Mouse (Mus musculus) heart, postnatal 10 days (tissue): Measurements from ENCODE around the gene Scmh1. TPM values are rescaled to one million over a fixed set of nuclear protein-coding genes. Genes with fewer than 3 reads are reported as not detected.

ENCODE experiments used
- DNase-seq, 2 experiments: peaks; one replicate each; pipeline ENCODE4 v3.0.0; 2021
- intact Hi-C: fragments of 180-260 bp; cut with DNase I; formaldehyde crosslinking; loops from one replicate; pipeline ENCODE4 v1.15.1; 2025
- total RNA-seq, 2 experiments: library from RNA; stranded (reverse); gene quantifications; 2 replicates each; pipeline ENCODE4 v1.2.3; 2021

Gene Scmh1
- total RNA-seq, 2 experiments from 2014 or later = 77.3 to 80.1 TPM

DNA sequence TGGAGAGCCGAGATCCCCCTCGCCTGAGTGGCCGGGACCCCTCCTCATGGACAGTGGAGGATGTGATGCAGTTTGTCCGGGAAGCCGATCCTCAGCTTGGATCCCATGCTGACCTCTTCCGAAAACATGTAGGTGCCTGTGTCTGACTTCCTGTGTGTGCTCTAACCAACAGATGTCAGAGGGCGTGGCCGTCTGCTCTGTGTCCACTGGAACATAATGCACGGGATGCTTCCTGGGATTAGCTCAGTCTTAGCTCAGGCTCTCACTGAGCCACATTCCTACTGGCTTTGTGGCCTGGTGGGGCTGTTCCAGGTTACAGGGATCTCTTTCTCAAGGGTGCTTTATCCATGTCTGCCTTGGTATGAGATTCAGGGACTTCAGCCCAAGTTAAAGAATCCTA is 123.1 kb downstream of the Scmh1 start:
- intact Hi-C loops = no loop called here
- no peak for DNase-seq

DNA sequence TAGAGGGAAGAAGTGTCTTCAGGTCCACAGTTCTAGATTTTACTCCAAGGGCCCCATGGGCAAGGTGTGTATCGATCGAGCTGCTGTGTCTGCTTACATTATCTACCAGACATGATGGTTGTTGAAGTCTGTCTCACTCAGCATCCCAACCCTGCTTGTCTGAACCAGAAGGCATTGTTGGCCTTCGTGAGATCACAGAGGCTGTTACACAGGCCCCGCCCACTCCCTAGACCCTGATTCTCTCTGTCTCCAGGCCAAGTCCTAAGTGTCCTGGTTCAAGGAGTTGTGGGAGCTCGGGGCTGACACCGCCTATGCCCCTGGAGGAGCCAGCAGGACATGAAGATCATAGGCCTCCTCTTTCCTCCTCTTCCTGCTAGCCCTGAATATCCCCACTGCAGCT is 126.9 kb downstream of the Scmh1 start, which contains the start of gene Slfnl1:
TSS of gene Slfnl1 (plus strand) at position 246 of the 400 bp plus-strand sequence.
- intact Hi-C loops = no loop called here
- DNase-seq = no peak

DNA sequence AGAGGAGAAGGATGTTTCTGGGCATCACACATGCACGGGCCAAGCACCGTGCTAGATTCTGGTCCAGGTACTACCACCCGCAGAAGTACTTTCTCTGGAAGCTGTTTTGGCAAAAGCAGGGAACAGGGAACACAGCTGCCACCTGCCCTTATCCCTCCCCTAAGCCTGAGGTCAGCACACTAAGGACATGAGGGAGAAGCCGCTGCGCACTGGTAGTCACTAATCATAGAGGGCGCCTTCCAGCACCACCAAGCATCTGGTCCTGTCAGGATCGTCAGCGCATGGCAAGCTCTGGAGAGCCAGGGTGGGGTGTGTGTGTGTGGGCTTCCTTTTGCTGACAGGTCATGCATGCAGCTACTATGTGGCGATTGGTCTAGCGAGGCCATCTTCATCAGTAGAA is 133.6 kb downstream of the Scmh1 start:
- no peak for DNase-seq
- intact Hi-C loops = no loop called here

DNA sequence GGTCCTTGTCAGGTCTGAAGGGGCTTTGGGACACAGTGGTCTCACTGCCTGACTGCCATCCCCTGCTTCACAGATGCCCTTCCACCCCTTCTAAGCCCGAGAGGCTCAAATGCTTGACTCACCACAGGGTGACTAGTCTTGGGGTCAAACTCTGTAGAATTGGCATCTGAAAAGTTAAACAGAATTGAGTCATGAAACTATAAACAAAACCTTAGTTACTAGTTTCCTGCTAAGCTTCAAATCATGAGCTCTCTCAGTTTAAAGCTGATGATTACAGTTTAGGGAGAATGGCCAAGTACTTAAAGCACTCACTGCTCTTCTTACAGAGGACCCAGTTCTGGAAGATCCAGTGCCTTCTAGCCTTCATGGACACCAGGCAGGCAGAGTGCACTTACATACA is 139.8 kb downstream of the Scmh1 start:
- DNase-seq = no peak
- intact Hi-C loops = no loop called here

DNA sequence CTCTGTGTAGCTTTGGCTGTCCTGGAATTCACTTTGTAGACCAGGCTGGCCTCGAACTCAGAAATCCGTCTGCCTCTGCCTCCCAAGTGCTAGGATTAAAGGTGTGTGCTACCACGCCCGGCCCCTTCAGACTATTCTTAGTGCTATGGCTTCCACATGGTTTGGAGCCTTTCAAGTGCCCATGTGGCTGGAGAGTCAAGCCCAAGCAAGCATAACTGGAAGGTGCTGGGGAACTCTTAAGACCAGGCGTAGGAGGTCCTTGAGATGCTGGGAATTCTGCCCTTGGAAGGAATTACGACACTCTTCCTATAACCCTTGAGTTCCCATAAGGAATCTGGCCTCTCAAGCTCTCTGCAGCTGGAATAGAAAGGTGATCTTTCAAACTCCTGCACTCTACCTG is 151.5 kb downstream of the Scmh1 start:
- intact Hi-C loops = no loop called here

DNA sequence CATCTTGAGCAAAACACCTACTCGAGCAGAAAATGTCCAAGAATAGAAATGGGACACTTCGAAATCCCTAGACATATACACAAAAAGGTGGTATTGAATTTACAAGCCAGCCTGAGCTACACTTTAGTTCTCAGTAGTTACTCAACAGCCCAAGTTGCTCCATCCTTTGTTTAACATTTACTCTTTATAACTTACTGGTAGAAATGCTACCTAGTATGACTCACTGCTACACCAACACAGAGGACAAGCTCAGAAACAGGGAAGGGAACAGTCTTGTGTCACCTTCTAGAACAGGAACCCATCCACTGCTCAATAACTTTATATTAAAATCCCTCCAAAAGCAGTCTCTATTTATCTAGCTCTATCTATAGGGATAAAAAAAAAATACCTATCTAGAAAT is 160.6 kb downstream of the Scmh1 start:
- no peak for DNase-seq
- intact Hi-C loops = no loop called here

More for the DNA sequence above, 151.5 kb downstream of the Scmh1 start:
- DNase-seq = no peak

DNA sequence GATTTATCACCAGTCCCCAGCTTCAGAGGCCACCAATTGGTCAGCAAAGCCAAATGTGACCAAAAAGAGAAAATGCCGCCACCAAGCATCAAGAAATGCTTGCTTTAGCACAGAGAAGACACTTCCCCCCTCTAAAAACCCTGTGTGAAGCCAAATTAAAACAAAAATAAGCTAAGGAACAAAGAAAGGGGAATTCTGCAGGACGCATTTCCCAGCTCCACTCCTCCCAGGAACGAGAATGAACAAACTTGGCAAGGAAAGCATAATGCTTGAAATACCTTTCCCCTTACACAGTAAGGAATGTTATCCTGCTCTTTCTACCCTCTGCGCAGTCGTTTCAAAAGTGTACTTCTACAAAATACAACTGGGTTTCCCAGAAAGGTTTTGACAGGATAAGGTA is 162.9 kb downstream of the Scmh1 start:
- DNase-seq = peak; percentile 60 to 70
- intact Hi-C loops = no loop called here

DNA sequence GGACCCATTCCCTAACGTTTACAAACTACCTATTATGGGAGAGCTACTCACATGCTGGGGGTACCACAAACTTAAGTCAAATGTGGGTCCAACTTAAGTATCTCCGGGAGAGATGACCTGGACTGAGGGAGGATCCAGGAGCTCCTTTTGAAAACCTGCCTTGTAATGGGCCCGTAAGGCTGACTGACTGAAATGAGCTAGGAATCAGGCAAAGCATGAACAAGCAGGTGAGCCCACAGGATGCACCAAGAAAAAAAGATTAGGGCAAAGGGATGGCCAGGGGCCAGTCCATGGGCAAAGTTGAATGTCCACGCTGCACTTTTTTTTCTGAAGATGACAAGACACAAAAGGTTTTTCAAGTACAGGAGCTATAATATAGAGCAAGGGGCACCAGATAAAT is 163.9 kb downstream of the Scmh1 start:
- intact Hi-C loops = no loop called here
- peak; percentile 29 to 40 for DNase-seq

DNA sequence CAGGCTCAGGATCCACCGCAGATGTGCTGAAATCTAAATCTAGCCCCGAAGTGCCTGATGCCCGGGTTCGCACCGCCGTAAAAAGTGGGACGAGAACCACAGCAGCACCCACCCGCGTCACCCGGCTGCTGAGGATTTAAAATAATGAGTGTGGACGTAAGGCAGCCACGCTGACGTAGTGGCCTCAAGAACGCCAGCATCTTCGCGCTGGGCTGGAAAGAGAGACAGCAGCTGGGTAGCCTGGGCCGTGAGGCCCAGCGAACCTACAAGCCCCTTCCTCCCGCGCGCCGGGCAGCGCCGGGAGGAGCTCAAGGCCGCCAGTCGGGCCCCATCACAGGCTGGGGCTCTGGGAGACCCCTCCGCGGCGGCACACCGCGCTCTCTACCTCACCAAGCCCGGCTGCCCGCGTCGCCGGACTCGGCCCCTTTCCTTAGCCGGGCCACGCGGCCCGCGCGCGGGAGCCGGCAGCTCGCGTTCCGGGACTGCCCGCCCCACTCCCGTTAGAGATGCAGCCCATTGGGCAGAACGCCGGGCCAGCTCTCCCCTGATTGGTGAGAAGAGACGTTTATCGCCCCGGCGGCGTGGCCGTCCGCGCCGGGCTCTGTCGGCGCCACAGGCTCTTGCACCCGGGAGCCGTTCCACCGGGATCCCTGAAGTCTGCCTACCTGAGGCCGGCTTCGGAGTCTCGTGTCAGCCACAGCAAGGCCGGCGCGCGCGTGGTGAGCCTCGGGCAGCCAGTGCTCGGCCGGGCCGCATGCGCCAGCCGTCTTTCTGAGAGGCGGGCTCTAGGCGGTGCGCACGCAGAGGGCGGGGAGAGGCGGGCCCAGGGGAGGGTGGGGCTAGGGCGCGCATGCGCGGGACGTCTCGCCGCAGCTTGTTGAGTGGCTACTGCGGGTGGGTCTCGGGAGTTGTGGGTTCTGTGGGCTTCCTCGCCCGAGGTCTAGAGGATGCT is 164.7 kb downstream of the Scmh1 start, which contains the start of gene Ctps:
TSS of gene Ctps (minus strand) at position 791 of the 952 bp plus-strand sequence.
- intact Hi-C loops = no loop called here
- DNase-seq = peak; percentile 96 to 97

DNA sequence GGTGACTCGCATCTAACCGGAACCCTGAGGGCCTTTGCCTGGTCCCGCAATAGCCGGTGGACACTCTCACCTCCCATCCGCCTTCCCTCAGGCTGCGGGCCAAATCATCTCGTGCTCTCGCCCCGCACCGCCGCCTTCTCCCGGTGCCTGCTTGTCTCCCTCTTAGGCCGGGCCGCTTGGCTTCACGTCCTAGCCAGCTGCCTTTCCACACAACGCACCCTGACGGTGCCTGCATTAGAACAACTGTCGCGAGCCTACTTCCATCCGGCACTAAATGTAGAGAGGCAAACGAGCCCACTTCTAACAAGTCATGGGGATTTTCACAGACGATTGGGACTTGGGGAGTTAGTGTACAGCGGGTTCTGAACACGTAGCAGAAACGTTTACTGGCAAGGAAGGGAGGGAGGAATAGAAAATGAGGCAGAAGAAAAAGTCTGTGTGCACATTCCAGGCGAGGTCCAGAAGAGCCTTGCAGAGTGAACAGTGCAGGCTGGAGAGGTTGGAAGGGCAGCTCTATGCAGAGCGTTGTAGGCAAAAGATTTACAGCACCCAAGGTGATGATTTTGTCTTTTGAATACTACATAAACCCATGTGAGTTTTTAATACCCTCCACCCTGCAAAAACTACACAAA is 165.5 kb downstream of the Scmh1 start:
- intact Hi-C loops = no loop called here
- DNase-seq = no peak

DNA sequence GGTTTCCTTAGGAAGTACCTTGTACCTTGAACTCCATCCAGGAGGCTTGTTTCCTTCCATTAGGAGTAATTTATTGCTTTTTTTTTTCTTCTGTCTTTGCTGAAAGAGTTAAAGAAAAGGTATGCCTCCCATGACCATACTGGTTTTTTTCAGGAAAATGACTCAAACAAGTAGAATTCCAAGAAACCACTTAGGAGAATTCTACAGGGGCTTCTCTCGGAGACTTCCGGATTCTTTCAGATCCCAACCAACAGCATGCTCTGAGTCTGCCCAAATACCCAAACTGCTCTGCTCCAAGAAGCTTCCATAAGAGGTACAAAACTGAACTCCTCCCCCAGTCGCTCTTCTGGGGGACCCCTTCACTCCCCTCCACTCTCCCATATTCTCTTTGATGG is 166.0 kb downstream of the Scmh1 start:
- intact Hi-C loops = no loop called here
- no peak for DNase-seq

DNA sequence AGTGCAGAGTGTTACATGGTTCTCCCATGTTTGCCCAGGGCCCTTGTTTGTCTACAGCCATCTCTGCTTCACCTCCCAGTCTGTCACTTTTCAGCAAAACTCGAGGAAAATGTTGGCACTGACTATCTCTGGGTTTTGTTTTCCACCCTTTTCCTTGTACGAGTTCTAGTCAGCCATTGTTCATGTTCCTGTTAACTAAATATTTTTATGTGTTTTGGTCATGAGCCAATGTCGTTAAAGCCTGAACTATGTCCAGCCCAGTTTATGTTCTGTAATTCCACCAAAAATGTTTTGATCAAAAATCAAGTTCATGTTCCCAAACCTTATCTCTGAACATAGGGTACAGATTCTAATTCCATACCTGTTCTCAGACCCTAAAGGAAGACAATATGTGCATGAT is 166.6 kb downstream of the Scmh1 start:
- DNase-seq = no peak
- intact Hi-C loops = no loop called here

Other genes starting within 250 kb of the Scmh1 start
- gene Edn2, start 244.1 kb upstream of the Scmh1 start, total RNA-seq = not detected
- 1 to 10 TPM; 4.9 to 7.9 TPM for gene Foxo6, start 117.9 kb upstream of the Scmh1 start, total RNA-seq
- gene Slfnl1, start 127.0 kb downstream of the Scmh1 start, total RNA-seq = under 1 TPM in 1 of 2 experiments, not detected in 1; 0.29 TPM
- gene Ctps, start 165.0 kb downstream of the Scmh1 start, total RNA-seq = 10 to 100 TPM; 44.2 to 66.0 TPM
- gene Gm8439, start 183.5 kb downstream of the Scmh1 start, total RNA-seq = not detected